Mouse (Mus musculus): Measurements from ENCODE around the gene Olfr1055. TPM values are rescaled to one million over a fixed set of nuclear protein-coding genes. Genes with fewer than 3 reads are reported as not detected.

Olfr1055 gene
- polyA plus RNA-seq, 1 experiment from 2014 or later: not detected

Other genes starting within 250 kb of the Olfr1055 start
- gene Olfr1039, start 214.4 kb downstream of the Olfr1055 start, polyA plus RNA-seq (2014; fragmentation: Nextera tagmentation; extraction: Ambion mirVana): not detected in 2 replicates
- not detected in 2 replicates for gene Olfr1040, start 203.6 kb downstream of the Olfr1055 start, polyA plus RNA-seq (2014; fragmentation: Nextera tagmentation; extraction: Ambion mirVana)
- not detected in 2 replicates for gene Olfr1042, start 188.4 kb downstream of the Olfr1055 start, polyA plus RNA-seq (2014; fragmentation: Nextera tagmentation; extraction: Ambion mirVana)
- not detected in 2 replicates for gene Olfr1043, start 182.8 kb downstream of the Olfr1055 start, polyA plus RNA-seq (2014; fragmentation: Nextera tagmentation; extraction: Ambion mirVana)
- 0.09 TPM in 1 of 2 replicates, not detected in the other for gene Olfr1044, start 172.5 kb downstream of the Olfr1055 start, polyA plus RNA-seq (2014; fragmentation: Nextera tagmentation; extraction: Ambion mirVana)
- gene Olfr52, start 164.6 kb downstream of the Olfr1055 start, polyA plus RNA-seq (2014; fragmentation: Nextera tagmentation; extraction: Ambion mirVana): not detected in 2 replicates
- not detected in 2 replicates for gene Olfr1045, start 147.3 kb downstream of the Olfr1055 start, polyA plus RNA-seq (2014; fragmentation: Nextera tagmentation; extraction: Ambion mirVana)
- not detected in 2 replicates for gene Olfr1046, start 131.0 kb downstream of the Olfr1055 start, polyA plus RNA-seq (2014; fragmentation: Nextera tagmentation; extraction: Ambion mirVana)
- gene Olfr1047, start 118.9 kb downstream of the Olfr1055 start, polyA plus RNA-seq (2014; fragmentation: Nextera tagmentation; extraction: Ambion mirVana): not detected in 2 replicates
- 0.29 TPM in 1 of 2 replicates, not detected in the other for gene Olfr1048, start 110.0 kb downstream of the Olfr1055 start, polyA plus RNA-seq (2014; fragmentation: Nextera tagmentation; extraction: Ambion mirVana)
- gene Olfr1049, start 92.0 kb downstream of the Olfr1055 start, polyA plus RNA-seq (2014; fragmentation: Nextera tagmentation; extraction: Ambion mirVana): not detected in 2 replicates
- not detected in 2 replicates for gene Olfr1051, start 71.2 kb downstream of the Olfr1055 start, polyA plus RNA-seq (2014; fragmentation: Nextera tagmentation; extraction: Ambion mirVana)
- gene Olfr1052, start 57.8 kb downstream of the Olfr1055 start, polyA plus RNA-seq (2014; fragmentation: Nextera tagmentation; extraction: Ambion mirVana): 0.11 TPM in 1 of 2 replicates, not detected in the other
- not detected in 2 replicates for gene Olfr1053, start 35.0 kb downstream of the Olfr1055 start, polyA plus RNA-seq (2014; fragmentation: Nextera tagmentation; extraction: Ambion mirVana)
- not detected in 2 replicates for gene Olfr1054, start 14.9 kb downstream of the Olfr1055 start, polyA plus RNA-seq (2014; fragmentation: Nextera tagmentation; extraction: Ambion mirVana)
- 0.21 TPM in 1 of 2 replicates, not detected in the other for gene Olfr1056, start 12.2 kb upstream of the Olfr1055 start, polyA plus RNA-seq (2014; fragmentation: Nextera tagmentation; extraction: Ambion mirVana)
- gene Olfr1057, start 28.1 kb upstream of the Olfr1055 start, polyA plus RNA-seq (2014; fragmentation: Nextera tagmentation; extraction: Ambion mirVana): not detected in 2 replicates
- gene Olfr1058, start 38.3 kb upstream of the Olfr1055 start, polyA plus RNA-seq (2014; fragmentation: Nextera tagmentation; extraction: Ambion mirVana): 0.18 and 0.22 TPM in 2 replicates
- gene Olfr1061, start 63.8 kb upstream of the Olfr1055 start, polyA plus RNA-seq (2014; fragmentation: Nextera tagmentation; extraction: Ambion mirVana): not detected in 2 replicates
- gene Olfr1062, start 76.5 kb upstream of the Olfr1055 start, polyA plus RNA-seq (2014; fragmentation: Nextera tagmentation; extraction: Ambion mirVana): 0.07 TPM in 1 of 2 replicates, not detected in the other
- 0.15 and 0.25 TPM in 2 replicates for gene Olfr1065, start 100.3 kb upstream of the Olfr1055 start, polyA plus RNA-seq (2014; fragmentation: Nextera tagmentation; extraction: Ambion mirVana)
- not detected in 2 replicates for gene Olfr1066, start 106.0 kb upstream of the Olfr1055 start, polyA plus RNA-seq (2014; fragmentation: Nextera tagmentation; extraction: Ambion mirVana)
- 0.13 TPM in 1 of 2 replicates, not detected in the other for gene Olfr228, start 137.1 kb upstream of the Olfr1055 start, polyA plus RNA-seq (2014; fragmentation: Nextera tagmentation; extraction: Ambion mirVana)
- gene Olfr1076, start 158.2 kb upstream of the Olfr1055 start, polyA plus RNA-seq (2014; fragmentation: Nextera tagmentation; extraction: Ambion mirVana): not detected in 2 replicates
- not detected in 2 replicates for gene Olfr1079, start 192.2 kb upstream of the Olfr1055 start, polyA plus RNA-seq (2014; fragmentation: Nextera tagmentation; extraction: Ambion mirVana)
- gene Olfr1080, start 208.0 kb upstream of the Olfr1055 start, polyA plus RNA-seq (2014; fragmentation: Nextera tagmentation; extraction: Ambion mirVana): not detected in 2 replicates
- gene Olfr1082, start 248.7 kb upstream of the Olfr1055 start, polyA plus RNA-seq (2014; fragmentation: Nextera tagmentation; extraction: Ambion mirVana): not detected in 2 replicates